Mouse (Mus musculus) cerebellum, postnatal 14 days (tissue): ENCODE measurements around the gene Actr1a.

Source experiments
- DNase-seq, 2 experiments: peaks; one replicate each; pipeline ENCODE4 v3.0.0; 2021; ENCODE audit warnings: mixed read lengths in 2 of 2

The Actr1a gene

GRCm38 (mm10) chr19:46399372-46399771 lies 3.8 kb upstream of the Actr1a start:
- DNase-seq: no peak

- DNase-seq: peak in 1 of 2 experiments; percentile 59
These were observed 2.9 kb upstream of the Actr1a start for GRCm38 (mm10) chr19:46398401-46398800.

DNA sequence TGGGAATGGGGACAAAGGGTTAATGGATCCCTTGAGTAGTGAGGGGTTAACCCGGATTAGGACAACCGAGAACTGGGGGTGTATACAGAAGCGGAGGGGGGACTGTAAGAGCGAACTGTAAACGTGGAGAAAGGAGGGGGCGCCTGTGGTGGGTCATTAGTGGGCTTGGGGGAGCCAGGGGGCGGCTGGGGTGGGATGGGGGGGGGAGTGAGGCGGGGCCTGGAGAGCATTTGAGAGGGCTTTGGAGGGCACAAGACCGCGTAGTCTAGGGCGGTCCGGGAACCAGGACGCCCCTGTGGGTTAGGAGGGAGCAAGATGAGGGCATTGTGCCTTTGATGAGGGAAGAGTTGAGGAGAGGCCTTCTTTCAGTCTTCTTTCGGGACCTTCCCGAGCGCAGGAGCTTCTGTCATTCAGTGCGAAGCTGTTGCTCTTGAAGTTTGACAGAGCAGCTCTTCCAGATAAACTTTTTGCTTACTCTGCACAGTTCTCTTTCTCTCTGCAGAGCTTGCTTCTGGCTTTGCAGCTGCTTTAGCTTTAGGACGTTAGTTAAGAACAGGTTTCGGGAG lies 2.0 kb upstream of the Actr1a start:
- peak in 1 of 2 experiments; percentile 46 for DNase-seq

DNA sequence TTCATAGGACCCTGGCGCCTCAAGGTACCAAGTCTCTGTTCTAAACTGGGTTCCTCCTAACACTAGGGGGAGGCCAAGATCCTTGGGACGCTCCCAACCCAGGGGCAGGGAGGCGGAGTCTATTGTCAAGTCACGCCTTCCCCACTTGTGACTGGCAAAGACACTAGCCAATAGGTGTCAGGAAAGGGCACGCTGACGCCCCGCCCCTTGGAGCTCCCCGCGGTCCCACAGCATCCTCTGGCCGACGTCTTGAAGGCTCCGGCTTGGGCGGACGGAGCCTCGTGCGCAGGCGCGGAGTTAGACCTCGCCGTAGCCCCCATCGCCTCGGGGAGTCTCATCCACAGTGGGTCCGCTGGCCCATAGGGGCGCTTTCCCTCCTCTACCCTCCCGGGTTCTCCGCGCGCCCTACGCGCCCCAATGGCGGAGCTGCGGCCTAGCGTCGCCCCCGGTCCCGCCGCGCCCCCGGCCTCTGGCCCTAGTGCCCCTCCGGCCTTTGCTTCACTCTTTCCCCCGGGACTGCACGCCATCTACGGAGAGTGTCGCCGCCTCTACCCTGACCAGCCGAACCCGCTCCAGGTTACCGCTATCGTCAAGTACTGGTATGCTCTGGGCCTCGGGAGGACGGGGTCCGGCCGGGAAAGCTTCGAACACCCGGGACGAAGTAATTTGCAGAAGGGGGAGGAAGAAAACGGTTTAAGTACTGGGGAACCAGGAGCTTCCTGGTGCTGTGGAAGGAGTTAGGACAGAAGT lies 1.3 kb upstream of the Actr1a start, which contains the start of gene Sufu:
Sufu (plus strand) TSS at position 211 of the 750 bp plus-strand sequence.
- peak; percentile 99 for DNase-seq

DNA sequence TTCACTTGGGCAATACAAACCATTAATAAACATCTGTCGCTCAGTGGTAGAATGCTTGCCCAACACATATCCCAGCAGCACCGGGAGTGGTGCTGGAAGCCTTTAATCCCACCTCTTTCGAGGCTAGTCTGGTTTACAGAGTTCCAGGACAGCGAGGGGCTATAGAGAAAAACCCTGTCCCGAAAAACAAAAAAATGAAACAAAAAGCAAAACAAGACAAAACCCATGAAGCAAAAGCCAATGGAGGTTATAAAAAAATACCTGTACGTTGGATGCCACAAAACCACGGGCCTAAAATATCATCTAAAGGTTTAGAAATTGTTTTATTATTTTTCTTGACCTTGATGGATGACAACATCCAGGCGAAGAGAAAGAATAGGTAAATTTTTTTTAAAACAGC lies 561 bp upstream of the Actr1a start:
- no peak for DNase-seq

GRCm38 (mm10) chr19:46394712-46395108 lies 838 bp downstream of the Actr1a start:
- DNase-seq: no peak

DNA sequence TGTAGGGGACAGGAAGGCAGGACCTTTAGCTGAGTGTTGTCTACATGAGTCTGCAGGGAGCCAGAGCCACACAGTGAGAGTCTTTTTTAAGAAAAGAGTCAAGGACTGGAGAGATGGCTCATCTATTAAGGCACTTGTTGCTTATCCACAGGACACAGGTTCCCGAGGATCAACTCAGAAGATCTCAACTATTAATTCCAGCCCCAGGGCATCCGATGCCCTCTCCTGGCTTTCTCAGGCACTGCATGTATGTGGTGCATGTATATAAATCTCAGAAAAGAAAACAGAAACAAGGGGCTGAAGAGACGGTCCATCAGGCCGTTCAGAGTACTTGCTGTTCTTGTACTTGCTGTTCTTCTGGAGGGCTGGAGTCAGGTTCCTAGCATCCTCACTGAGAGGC lies 3.5 kb downstream of the Actr1a start:
- peak; percentile 62 to 64 for DNase-seq

- DNase-seq: peak; percentile 47 to 58
These were observed 5.7 kb downstream of the Actr1a start for GRCm38 (mm10) chr19:46389872-46390271.

GRCm38 (mm10) chr19:46382275-46382674 lies 13.3 kb downstream of the Actr1a start:
- DNase-seq: no peak

- no peak for DNase-seq
These were observed 19.7 kb downstream of the Actr1a start for GRCm38 (mm10) chr19:46375891-46376290.

- DNase-seq: peak; percentile 71 to 82
These were observed 20.1 kb downstream of the Actr1a start for GRCm38 (mm10) chr19:46375489-46375888.

- peak; percentile 46 to 51 for DNase-seq
These were observed 21.0 kb downstream of the Actr1a start for GRCm38 (mm10) chr19:46374477-46375088.

DNA sequence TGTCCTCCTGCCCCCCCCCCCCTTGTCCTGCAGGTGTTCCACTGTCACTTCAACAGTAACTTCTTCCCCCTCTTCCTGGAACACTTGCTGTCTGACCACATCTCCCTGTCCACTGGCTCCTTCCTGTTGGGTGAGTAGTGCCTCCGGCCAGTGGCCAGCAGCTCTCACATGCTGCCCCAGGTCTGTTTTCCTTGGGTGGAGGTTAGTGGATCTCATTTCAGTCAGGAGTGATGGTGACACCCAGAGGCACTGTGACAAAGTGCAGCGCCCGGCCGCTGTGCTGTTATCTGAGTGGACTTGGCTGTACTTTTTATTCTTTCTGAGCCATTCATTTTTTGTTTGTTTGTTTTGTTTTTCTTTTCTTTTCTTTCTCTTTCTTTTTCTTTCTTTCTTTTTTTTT lies 26.3 kb downstream of the Actr1a start:
- peak; percentile 81 to 85 for DNase-seq

DNA sequence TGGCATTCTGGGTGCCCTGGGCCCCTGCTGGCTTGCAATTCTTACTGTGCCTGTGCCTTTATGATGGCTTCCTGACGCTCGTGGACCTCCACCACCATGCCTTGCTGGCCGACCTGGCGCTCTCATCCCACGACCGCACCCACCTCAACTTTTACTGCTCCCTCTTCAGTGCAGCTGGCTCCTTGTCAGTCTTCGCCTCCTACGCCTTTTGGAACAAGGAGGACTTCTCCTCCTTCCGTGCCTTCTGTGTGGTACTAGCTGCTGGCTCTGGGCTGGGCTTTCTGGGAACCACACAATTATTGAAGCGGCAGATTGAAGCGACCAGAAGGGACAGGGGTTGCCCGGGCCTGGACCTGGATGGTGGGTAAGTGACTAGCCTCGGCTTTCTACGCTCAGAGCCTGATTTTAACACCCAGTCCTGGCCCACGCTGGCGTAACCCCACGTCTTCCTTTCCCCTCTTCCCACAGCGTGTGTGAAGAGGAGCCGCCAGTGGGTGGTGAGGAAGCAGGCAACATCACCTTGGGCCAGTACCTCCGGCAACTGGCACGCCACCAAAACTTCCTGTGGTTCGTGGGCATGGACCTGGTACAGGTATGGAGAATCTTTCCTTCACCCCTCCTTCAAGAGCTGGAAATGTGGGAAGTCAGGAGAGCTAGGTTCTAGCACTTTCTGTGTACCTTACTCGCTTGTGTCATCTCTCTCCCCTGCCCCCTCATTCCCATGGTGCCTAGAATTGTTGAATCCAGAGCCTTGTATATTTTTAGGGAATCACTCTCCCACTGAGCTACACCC lies 27.6 kb downstream of the Actr1a start:
- peak in 1 of 2 experiments; percentile 33 for DNase-seq

- DNase-seq: no peak
These were observed 32.1 kb downstream of the Actr1a start for GRCm38 (mm10) chr19:46363294-46364009.

DNA sequence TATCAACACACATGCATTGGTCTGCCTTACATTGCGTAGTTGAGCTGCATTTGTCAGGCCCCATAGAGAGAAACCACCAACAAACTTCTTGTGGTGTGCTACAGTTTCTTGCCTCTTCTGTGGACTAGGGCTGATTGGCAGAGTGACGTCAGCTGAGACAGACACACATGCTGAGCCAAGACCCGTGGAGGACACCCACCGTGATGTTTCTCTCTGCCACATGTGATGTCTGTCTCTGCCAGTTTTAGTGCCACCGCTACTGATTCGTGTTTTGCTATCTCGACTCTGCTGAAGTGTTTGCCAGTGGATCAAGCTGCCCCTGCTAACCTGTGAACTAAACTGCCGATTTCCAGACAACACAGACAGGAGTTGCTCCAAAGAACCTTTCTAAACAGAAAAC lies 33.4 kb downstream of the Actr1a start:
- peak; percentile 47 to 59 for DNase-seq

- no peak for DNase-seq
These were observed 37.2 kb downstream of the Actr1a start for GRCm38 (mm10) chr19:46358381-46358780.

- peak in 1 of 2 experiments; percentile 60 for DNase-seq
These were observed 37.9 kb downstream of the Actr1a start for GRCm38 (mm10) chr19:46357344-46358280.

DNA sequence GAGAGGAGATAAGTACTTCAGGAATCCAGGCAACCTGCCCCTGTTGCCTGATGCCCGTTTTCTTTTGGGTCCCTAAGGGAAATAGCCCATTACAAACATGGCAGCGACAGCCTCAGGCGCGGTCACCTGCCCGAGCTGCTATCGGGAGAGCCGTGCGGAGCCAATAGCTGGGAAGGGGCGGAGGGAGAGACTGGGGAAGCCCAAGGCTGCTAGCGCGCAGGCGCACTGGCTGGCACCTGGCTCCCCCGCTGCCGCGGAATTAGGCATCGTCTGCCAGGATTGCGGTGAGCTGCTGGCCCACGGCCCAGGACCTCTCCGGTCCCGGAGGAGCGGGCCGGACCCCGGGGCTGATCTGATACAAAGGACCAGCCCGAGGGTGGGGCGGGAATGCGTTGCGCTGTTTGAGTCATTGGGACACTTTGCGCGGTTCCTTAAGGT lies 38.8 kb downstream of the Actr1a start:
- DNase-seq: peak; percentile 96 to 99

DNA sequence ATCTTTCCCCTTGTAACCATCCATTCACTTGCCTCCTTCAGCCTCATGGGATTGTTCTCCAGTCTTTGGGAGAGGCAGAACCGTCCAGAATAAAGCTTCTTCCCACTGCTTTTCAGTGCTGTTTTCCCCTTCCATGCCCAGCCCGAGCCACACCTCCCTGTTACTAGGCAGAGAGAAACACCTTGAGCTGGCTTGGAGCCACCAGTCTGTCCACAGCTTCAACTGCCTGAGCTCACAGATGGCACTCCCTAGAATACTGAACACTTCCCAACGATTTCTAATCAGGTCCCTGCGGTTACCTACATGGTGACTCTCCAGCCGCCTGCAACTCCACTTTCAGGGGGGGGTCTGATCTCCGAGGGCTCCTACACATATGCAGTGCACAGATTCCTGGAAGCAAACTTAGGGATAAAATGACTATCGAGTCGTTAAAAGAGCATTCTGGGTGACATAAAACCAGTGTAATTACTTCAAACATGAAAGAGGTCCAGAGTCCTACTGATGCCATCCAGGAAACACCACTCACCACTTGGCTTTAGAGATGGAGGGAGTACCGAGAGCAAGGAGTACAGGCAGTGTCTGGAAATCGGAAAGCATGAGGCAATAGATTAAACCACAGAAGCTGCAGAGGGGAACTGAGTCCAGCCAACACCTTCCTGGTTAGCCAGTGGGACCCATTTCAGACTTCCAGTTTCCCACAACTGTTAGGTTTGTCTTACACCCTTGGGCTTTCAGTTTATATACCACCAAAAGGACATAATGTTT lies 45.2 kb downstream of the Actr1a start, which contains the start of gene 2310034G01Rik:
2310034G01Rik (minus strand) TSS at position 135 of the 765 bp plus-strand sequence.
- DNase-seq: peak; percentile 72 to 79
